Mouse (Mus musculus): ENCODE measurements around the gene Olfr282. TPM values are rescaled to one million over a fixed set of nuclear protein-coding genes. Genes with fewer than 3 reads are reported as not detected.

The Olfr282 gene
- polyA plus RNA-seq, 1 experiment = not detected

- Histone ChIP-seq H3K4me3 (ENCODE audit: insufficient read depth, low read depth, low read length) (no peak overlapping the region), H3K27ac (ENCODE audit: insufficient read depth, low read depth, low read length) (no peak overlapping the region), H3K4me1 (ENCODE audit: control insufficient read depth, insufficient read depth, low read length) (no peaks in the 10 kb centered on the region)
- TF ChIP-seq CTCF (IDR thresholded peaks at IDR 0.05; ENCODE audit: insufficient read depth, low read depth, low read length) = no peak
- no peak for TF ChIP-seq POLR2A (IDR thresholded peaks at IDR 0.05; ENCODE audit: insufficient read depth, low read depth, low read length)
- 64% methylated on average over 18 of the region's 18 CpGs for WGBS
Measured at GRCm38 (mm10) chr15:98483907-98484886, 53.2 kb downstream of the Olfr282 start.

- Histone ChIP-seq H3K27ac (ENCODE audit: insufficient read depth, low read depth, low read length) (no peak overlapping the region), H3K4me1 (ENCODE audit: control insufficient read depth, insufficient read depth, low read length) (no peaks in the 10 kb centered on the region), H3K4me3 (ENCODE audit: insufficient read depth, low read depth, low read length) (no peak overlapping the region)
- TF ChIP-seq CTCF (IDR thresholded peaks at IDR 0.05; ENCODE audit: insufficient read depth, low read depth, low read length) (no peak), POLR2A (IDR thresholded peaks at IDR 0.05; ENCODE audit: insufficient read depth, low read depth, low read length) (no peak)
- WGBS = 96% methylated on average over 8 of the region's 8 CpGs
Measured at GRCm38 (mm10) chr15:98486433-98487021, 55.5 kb downstream of the Olfr282 start.

Other genes starting within 250 kb of the Olfr282 start
- not detected in 2 replicates for gene Olfr288, start 235.7 kb upstream of the Olfr282 start, polyA plus RNA-seq (2012; ENCODE audit: insufficient read depth, insufficient read length, low replicate concordance, missing spikeins)
- gene Gm44579, start 210.2 kb upstream of the Olfr282 start, polyA plus RNA-seq (2012; ENCODE audit: insufficient read depth, insufficient read length, low replicate concordance, missing spikeins) = not detected in 2 replicates
- not detected in 2 replicates for gene Olfr287, start 210.2 kb upstream of the Olfr282 start, polyA plus RNA-seq (2012; ENCODE audit: insufficient read depth, insufficient read length, low replicate concordance, missing spikeins)
- not detected in 2 replicates for gene Olfr286, start 196.8 kb upstream of the Olfr282 start, polyA plus RNA-seq (2012; ENCODE audit: insufficient read depth, insufficient read length, low replicate concordance, missing spikeins)
- gene H1fnt, start 173.9 kb upstream of the Olfr282 start, polyA plus RNA-seq (2012; ENCODE audit: insufficient read depth, insufficient read length, low replicate concordance, missing spikeins) = not detected in 2 replicates
- gene Zfp641, start 135.1 kb upstream of the Olfr282 start, polyA plus RNA-seq (2012; ENCODE audit: insufficient read depth, insufficient read length, low replicate concordance, missing spikeins) = not detected in 2 replicates
- gene Olfr285, start 113.9 kb upstream of the Olfr282 start, polyA plus RNA-seq (2012; ENCODE audit: insufficient read depth, insufficient read length, low replicate concordance, missing spikeins) = not detected in 2 replicates
- gene Olfr284, start 90.2 kb upstream of the Olfr282 start, polyA plus RNA-seq (2012; ENCODE audit: insufficient read depth, insufficient read length, low replicate concordance, missing spikeins) = not detected in 2 replicates
- not detected in 2 replicates for gene Olfr283, start 50.3 kb upstream of the Olfr282 start, polyA plus RNA-seq (2012; ENCODE audit: insufficient read depth, insufficient read length, low replicate concordance, missing spikeins)
- gene Olfr281, start 21.4 kb downstream of the Olfr282 start, polyA plus RNA-seq (2012; ENCODE audit: insufficient read depth, insufficient read length, low replicate concordance, missing spikeins) = not detected in 2 replicates
- not detected in 2 replicates for gene OR5BS1P, start 38.7 kb downstream of the Olfr282 start, polyA plus RNA-seq (2012; ENCODE audit: insufficient read depth, insufficient read length, low replicate concordance, missing spikeins)
- gene Lalba, start 51.5 kb downstream of the Olfr282 start, polyA plus RNA-seq (2012; ENCODE audit: insufficient read depth, insufficient read length, low replicate concordance, missing spikeins) = not detected in 2 replicates
- gene Olfr279, start 61.2 kb downstream of the Olfr282 start, polyA plus RNA-seq (2012; ENCODE audit: insufficient read depth, insufficient read length, low replicate concordance, missing spikeins) = 143 TPM in 1 of 2 replicates, not detected in the other
- gene Kansl2, start 103.0 kb downstream of the Olfr282 start, polyA plus RNA-seq (2012; ENCODE audit: insufficient read depth, insufficient read length, low replicate concordance, missing spikeins) = not detected in 2 replicates
- 109 TPM in 1 of 2 replicates, not detected in the other for gene Ccnt1, start 139.7 kb downstream of the Olfr282 start, polyA plus RNA-seq (2012; ENCODE audit: insufficient read depth, insufficient read length, low replicate concordance, missing spikeins)
- gene 4930415O20Rik, start 139.8 kb downstream of the Olfr282 start, polyA plus RNA-seq (2012; ENCODE audit: insufficient read depth, insufficient read length, low replicate concordance, missing spikeins) = not detected in 2 replicates
- gene Adcy6, start 178.9 kb downstream of the Olfr282 start, polyA plus RNA-seq (2012; ENCODE audit: insufficient read depth, insufficient read length, low replicate concordance, missing spikeins) = 87.5 TPM in 1 of 2 replicates, not detected in the other
- gene Cacnb3, start 199.6 kb downstream of the Olfr282 start, polyA plus RNA-seq (2012; ENCODE audit: insufficient read depth, insufficient read length, low replicate concordance, missing spikeins) = not detected in 2 replicates
- not detected in 2 replicates for gene Ddx23, start 231.7 kb downstream of the Olfr282 start, polyA plus RNA-seq (2012; ENCODE audit: insufficient read depth, insufficient read length, low replicate concordance, missing spikeins)
- not detected in 2 replicates for gene Rnd1, start 246.2 kb downstream of the Olfr282 start, polyA plus RNA-seq (2012; ENCODE audit: insufficient read depth, insufficient read length, low replicate concordance, missing spikeins)